Mouse (Mus musculus) lung, adult 2 months (tissue): Measurements from ENCODE around the gene Dolk.

Source experiments
- CTCF ChIP-seq: fragments of 200-500 bp; IDR thresholded peaks from 2 replicates; pipeline ENCODE4 v1.5.1; 2011; ENCODE audit warnings: mild to moderate bottlenecking, low read length, control low read depth; ENCODE audit not compliant: insufficient read depth
- POLR2A ChIP-seq: fragments of 200-500 bp; IDR thresholded peaks from 2 replicates; pipeline ENCODE4 v1.6.1; 2011; ENCODE audit warnings: low read depth, mild to moderate bottlenecking, control low read depth, low read length, borderline replicate concordance; ENCODE audit errors: extremely low read depth

DNA sequence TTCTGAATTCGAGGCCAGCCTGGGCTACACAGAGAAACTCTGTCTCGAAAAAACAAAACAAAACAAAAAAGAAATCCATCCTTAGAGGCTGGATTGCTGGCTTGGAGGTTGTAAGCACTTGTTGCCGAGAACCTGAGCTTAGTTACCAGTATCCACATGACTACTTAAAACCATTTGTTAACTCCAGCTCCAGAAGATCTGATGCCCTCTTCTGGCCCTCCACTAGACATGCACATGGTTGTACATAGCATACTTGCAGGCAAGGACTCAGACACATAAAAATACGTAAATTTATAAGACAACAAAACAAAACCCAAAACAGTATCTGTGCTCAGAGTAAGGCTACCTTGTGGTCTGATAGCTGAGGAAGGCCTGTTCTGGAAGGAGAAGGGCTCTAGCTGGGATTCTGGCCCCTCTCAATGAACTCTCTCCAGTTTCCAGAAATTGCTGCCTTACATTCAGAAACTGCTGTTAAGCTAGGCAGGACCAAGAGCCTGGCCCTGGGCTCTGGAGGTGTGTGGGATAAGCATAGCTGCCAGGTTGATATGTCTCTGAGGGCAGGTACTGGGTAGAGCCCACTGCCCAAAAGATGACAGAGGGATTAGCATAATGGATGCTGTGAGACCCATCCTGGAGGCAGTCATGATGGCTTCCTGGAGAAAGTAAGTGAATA is 24.9 kb downstream of the Dolk start:
- no peak for TF ChIP-seq CTCF
- no peak for TF ChIP-seq POLR2A
